Mouse (Mus musculus): ENCODE data around the gene Scml4. TPM values are rescaled to one million over a fixed set of nuclear protein-coding genes. Genes with fewer than 3 reads are reported as not detected.

The Scml4 gene
- polyA plus RNA-seq, 1 experiment = 0.56 TPM

DNA sequence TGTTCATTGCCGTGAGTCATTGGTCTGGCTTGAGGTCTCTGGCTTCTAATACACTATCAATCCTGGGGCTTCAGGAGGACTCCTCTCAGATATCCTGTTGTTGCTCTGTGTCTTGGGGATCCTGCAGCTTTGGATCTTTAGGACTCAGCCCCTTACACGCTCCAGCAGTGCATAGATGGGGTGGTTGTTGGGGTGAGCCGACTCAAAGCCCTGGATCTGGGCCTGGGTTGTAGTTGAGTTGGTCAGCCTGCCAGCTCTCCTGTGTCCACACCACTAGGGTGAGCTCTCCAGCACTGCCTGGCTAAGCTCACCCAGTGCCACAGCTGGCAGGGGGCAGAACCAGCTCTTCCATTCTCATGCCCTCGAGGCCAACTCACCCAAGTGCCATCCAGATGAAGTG is 78.2 kb downstream of the Scml4 start:
- H3K36me3 ChIP-seq (ENCODE audit: control insufficient read depth, insufficient read depth, low read length) = no peaks in the 10 kb centered on the region
- no peak overlapping the region for H3K27ac ChIP-seq (ENCODE audit: control insufficient read depth, insufficient read depth, low read depth, low read length)
- TF ChIP-seq CTCF (IDR thresholded peaks at IDR 0.05; ENCODE audit: control insufficient read depth, insufficient read depth, insufficient replicate concordance, low read depth, low read length) (no peak), POLR2A (IDR thresholded peaks at IDR 0.05; ENCODE audit: control insufficient read depth, low read depth, low read length) (no peak)
- peaks cover 7% of the 10 kb centered on the region for H3K4me1 ChIP-seq (ENCODE audit: control insufficient read depth, insufficient read depth, low read length)
- H3K27me3 ChIP-seq (ENCODE audit: control insufficient read depth, insufficient read depth, low read length) = no peaks in the 10 kb centered on the region
- H3K4me3 ChIP-seq (ENCODE audit: control insufficient read depth, low read depth, low read length) = no peak overlapping the region

DNA sequence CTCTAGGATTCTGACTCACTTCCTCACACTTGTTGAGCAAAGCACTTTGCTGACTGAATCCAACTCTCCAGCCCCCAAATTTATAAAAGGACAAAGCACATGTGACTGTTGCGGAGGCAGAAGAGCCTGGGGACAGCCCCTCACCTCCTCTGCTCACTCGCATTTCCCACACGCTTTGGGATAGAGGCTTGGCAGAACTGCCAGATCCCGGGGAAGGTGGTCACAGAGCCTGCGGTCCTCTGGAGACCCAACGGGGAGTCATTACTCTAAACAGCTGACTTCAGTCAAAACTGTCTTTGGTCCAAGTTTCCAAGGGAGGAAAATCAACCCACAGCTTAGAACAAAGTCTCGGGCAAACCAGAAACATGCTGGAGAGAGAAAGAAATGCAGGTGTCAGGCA is 79.5 kb downstream of the Scml4 start:
- Histone ChIP-seq H3K36me3 (ENCODE audit: control insufficient read depth, insufficient read depth, low read length) (no peaks in the 10 kb centered on the region), H3K4me1 (ENCODE audit: control insufficient read depth, insufficient read depth, low read length) (peaks cover 7% of the 10 kb centered on the region), H3K27ac (ENCODE audit: control insufficient read depth, insufficient read depth, low read depth, low read length) (no peak overlapping the region), H3K27me3 (ENCODE audit: control insufficient read depth, insufficient read depth, low read length) (no peaks in the 10 kb centered on the region), H3K4me3 (ENCODE audit: control insufficient read depth, low read depth, low read length) (no peak overlapping the region)
- TF ChIP-seq POLR2A (IDR thresholded peaks at IDR 0.05; ENCODE audit: control insufficient read depth, low read depth, low read length) = no peak

DNA sequence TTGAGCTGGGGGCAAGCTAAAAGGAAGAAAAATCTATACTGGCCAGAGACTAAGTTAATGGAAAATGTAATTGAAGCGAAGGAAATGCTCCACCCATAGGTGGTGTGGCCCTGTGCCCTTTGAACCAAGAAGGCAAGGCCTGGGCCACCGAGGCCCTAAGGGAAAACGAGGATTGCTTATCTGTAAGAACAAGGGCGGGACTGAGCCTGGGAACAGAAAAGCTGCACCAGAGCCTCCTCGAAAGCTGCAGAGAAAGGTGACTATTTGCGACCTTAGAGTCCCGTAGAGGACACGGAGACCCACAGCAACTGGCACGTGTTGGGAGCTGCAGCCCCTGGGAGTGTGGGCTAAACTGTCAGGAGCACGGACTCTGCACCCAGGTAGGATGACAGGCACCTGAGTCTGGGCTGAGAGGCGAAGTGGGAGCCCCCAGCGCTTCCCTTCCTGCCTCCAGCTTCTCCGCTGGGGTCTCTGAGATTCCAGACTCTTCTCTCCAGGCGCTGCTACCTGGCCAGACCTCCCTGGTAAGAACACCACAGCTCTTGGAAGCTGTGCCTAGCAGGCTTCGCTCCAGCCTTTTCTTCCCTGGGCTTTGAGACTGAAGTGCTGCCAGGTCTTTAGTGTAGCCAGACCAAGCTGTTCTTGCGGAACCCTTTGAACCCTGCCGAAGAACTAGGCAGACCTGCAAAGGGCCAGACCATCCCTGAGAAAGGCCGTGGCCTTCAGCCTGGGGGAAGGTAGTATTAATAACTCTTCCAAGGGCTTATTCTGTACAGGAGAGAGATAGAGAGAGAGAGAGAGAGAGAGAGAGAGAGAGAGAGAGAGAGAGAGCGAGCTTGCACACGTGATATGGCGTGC is 80.3 kb downstream of the Scml4 start:
- Histone ChIP-seq H3K4me3 (ENCODE audit: control insufficient read depth, low read depth, low read length) (no peak overlapping the region), H3K4me1 (ENCODE audit: control insufficient read depth, insufficient read depth, low read length) (peaks cover 7% of the 10 kb centered on the region), H3K27ac (ENCODE audit: control insufficient read depth, insufficient read depth, low read depth, low read length) (no peak overlapping the region), H3K36me3 (ENCODE audit: control insufficient read depth, insufficient read depth, low read length) (no peaks in the 10 kb centered on the region), H3K27me3 (ENCODE audit: control insufficient read depth, insufficient read depth, low read length) (no peaks in the 10 kb centered on the region)
- TF ChIP-seq POLR2A (IDR thresholded peaks at IDR 0.05; ENCODE audit: control insufficient read depth, low read depth, low read length) (no peak), CTCF (IDR thresholded peaks at IDR 0.05; ENCODE audit: control insufficient read depth, insufficient read depth, insufficient replicate concordance, low read depth, low read length) (no peak)

DNA sequence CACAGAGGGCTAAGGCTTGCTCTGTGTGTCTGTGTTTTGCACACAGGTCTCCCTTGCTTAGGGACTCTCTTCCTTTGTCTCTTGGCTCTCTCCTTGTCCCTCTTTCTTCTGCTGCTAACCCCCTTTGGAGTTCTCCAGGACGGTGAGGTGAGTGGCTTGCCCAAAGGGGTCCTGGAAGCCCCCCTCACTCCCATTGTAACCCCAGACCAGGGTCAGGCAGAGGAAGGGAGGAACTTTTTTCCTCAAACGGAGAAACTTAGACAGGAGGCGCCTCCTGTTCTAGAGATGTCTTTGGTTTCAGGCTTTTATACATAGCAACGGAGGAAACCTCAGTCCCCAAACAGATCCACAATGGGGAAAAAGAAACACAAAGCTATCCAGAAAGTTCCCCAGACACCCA is 81.1 kb downstream of the Scml4 start:
- H3K36me3 ChIP-seq (ENCODE audit: control insufficient read depth, insufficient read depth, low read length) = no peaks in the 10 kb centered on the region
- H3K27me3 ChIP-seq (ENCODE audit: control insufficient read depth, insufficient read depth, low read length) = no peaks in the 10 kb centered on the region
- no peak for TF ChIP-seq POLR2A (IDR thresholded peaks at IDR 0.05; ENCODE audit: control insufficient read depth, low read depth, low read length)
- TF ChIP-seq CTCF (IDR thresholded peaks at IDR 0.05; ENCODE audit: control insufficient read depth, insufficient read depth, insufficient replicate concordance, low read depth, low read length) = no peak
- H3K4me3 ChIP-seq (ENCODE audit: control insufficient read depth, low read depth, low read length) = no peak overlapping the region
- H3K27ac ChIP-seq (ENCODE audit: control insufficient read depth, insufficient read depth, low read depth, low read length) = no peak overlapping the region
- H3K4me1 ChIP-seq (ENCODE audit: control insufficient read depth, insufficient read depth, low read length) = peaks cover 7% of the 10 kb centered on the region

DNA sequence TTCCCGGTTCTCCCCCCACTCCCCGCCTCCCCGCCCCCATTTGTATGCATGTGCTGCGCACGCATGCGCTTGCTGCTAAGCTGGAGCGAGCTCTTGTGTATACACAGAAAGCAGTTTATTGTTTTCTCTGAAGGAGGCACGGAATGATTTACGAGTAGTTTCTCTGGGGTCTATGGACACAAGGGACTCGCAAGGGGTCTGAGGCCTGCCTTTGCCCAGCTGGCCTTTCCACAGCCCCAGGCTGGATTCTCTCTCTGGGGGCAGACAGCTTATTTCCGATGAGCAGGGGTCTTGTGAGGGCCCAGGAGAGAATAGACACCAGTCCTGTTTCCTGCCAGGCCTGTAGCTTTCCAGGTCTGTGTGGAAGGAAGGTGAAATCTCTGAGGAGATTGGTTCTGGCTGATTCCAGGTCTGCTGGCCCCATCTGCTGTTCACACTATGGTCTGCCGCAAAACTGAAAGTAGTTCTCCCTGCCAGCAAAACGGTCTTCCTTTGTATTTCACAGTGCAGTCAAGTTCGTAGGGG is 81.6 kb downstream of the Scml4 start:
- Histone ChIP-seq H3K27me3 (ENCODE audit: control insufficient read depth, insufficient read depth, low read length) (no peaks in the 10 kb centered on the region), H3K4me1 (ENCODE audit: control insufficient read depth, insufficient read depth, low read length) (peaks cover 7% of the 10 kb centered on the region), H3K27ac (ENCODE audit: control insufficient read depth, insufficient read depth, low read depth, low read length) (no peak overlapping the region), H3K4me3 (ENCODE audit: control insufficient read depth, low read depth, low read length) (no peak overlapping the region), H3K36me3 (ENCODE audit: control insufficient read depth, insufficient read depth, low read length) (no peaks in the 10 kb centered on the region)
- TF ChIP-seq CTCF (IDR thresholded peaks at IDR 0.05; ENCODE audit: control insufficient read depth, insufficient read depth, insufficient replicate concordance, low read depth, low read length) (peak; percentile 26; the same call in 1 of the 2 replicates), POLR2A (IDR thresholded peaks at IDR 0.05; ENCODE audit: control insufficient read depth, low read depth, low read length) (no peak)

DNA sequence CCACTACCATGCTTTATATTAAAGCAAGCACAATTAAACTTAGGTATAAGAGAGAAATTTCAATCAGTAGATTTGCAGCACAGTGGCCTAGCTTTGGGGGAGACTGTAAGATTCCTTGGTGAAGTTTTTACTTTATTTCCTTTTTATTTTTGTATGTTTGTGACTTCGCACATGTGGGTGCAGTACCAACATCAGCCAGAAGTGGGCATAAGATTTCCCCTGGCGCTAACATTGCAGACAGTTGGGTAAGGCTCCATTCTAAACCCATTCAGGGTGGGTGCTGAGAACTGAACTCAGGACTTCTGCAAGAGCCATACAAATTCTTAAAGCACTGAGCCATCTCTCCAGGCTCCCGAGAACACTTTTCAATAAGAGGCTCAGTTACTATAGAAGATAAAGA is 82.1 kb downstream of the Scml4 start:
- no peaks in the 10 kb centered on the region for H3K36me3 ChIP-seq (ENCODE audit: control insufficient read depth, insufficient read depth, low read length)
- H3K4me1 ChIP-seq (ENCODE audit: control insufficient read depth, insufficient read depth, low read length) = peaks cover 7% of the 10 kb centered on the region
- no peak overlapping the region for H3K4me3 ChIP-seq (ENCODE audit: control insufficient read depth, low read depth, low read length)
- no peak overlapping the region for H3K27ac ChIP-seq (ENCODE audit: control insufficient read depth, insufficient read depth, low read depth, low read length)
- no peak for TF ChIP-seq POLR2A (IDR thresholded peaks at IDR 0.05; ENCODE audit: control insufficient read depth, low read depth, low read length)
- H3K27me3 ChIP-seq (ENCODE audit: control insufficient read depth, insufficient read depth, low read length) = no peaks in the 10 kb centered on the region

DNA sequence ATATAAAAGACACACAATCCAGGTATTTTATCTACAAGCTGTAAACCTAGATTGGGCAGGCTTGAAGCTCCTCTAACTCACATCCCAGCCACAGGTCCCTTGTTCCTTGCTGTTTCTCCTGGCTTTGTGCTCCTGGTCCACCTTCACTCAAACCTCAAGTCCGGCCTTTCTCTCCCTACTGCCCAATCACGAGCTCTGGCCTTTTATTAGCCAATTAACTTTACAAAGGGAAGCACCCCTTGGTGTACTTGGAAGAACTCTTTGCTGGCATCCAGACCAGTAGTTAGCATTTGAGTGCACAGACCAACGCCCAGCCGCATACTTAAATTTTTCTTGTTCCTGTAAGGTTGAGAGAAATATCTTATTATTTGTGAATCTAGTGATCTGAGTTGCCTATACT is 85.1 kb downstream of the Scml4 start:
- no peak overlapping the region for H3K4me3 ChIP-seq (ENCODE audit: control insufficient read depth, low read depth, low read length)
- no peak for TF ChIP-seq CTCF (IDR thresholded peaks at IDR 0.05; ENCODE audit: control insufficient read depth, insufficient read depth, insufficient replicate concordance, low read depth, low read length)
- TF ChIP-seq POLR2A (IDR thresholded peaks at IDR 0.05; ENCODE audit: control insufficient read depth, low read depth, low read length) = no peak
- H3K27ac ChIP-seq (ENCODE audit: control insufficient read depth, insufficient read depth, low read depth, low read length) = no peak overlapping the region
- no peaks in the 10 kb centered on the region for H3K36me3 ChIP-seq (ENCODE audit: control insufficient read depth, insufficient read depth, low read length)
- H3K27me3 ChIP-seq (ENCODE audit: control insufficient read depth, insufficient read depth, low read length) = no peaks in the 10 kb centered on the region
- H3K4me1 ChIP-seq (ENCODE audit: control insufficient read depth, insufficient read depth, low read length) = peaks cover 6% of the 10 kb centered on the region
